Mouse (Mus musculus): ENCODE data around the gene Ltbr. TPM values are rescaled to one million over a fixed set of nuclear protein-coding genes. Genes with fewer than 3 reads are reported as not detected.

Gene Ltbr
- total RNA-seq, 1 experiment, result 14.3 TPM

DNA sequence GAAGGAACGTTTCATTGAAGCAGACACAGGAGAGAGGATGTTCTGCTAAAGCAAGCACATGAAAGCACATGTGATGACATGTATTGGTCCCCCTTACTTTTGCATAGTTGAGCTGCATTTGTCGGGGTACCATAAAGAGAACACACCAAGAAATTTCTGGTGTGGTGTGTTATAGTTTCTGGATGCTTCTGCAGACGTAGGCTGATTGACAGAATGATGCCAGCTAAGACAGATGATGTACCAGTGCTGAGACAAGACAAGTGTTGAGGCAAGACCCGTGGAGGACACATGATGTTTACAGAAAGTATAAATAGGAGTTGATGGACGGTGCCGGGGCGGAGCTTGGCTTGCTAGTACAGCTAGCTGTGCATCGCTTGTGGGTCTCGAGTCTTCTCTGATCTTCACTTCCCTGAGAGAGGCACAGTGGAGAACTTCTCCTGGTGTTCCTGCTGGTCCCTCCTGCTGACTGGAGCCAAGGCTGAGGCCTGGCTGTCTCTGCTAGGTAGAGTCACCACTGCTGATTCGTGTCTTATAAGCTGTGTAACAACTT is 53.6 kb downstream of the Ltbr start:
- H3K27ac ChIP-seq (ENCODE audit: insufficient read depth, low read depth, low read length, poor library complexity, severe bottlenecking), result no peak overlapping the region
- no peak overlapping the region for H3K4me3 ChIP-seq (ENCODE audit: insufficient read depth in 1 of 2, low read depth in 1 of 2, low read length in 2 of 2, poor library complexity in 1 of 2, severe bottlenecking in 1 of 2)
- H3K36me3 ChIP-seq (ENCODE audit: control insufficient read depth, insufficient read depth, low read length, poor library complexity, severe bottlenecking), result no peaks in the 10 kb centered on the region
- in situ Hi-C loops (cut with MboI; ENCODE audit: low sequenced_read_pairs in 2 of 2, unreplicated experiment in 2 of 2), result no loop called here
- H3K9me3 ChIP-seq (ENCODE audit: control insufficient read depth, insufficient read depth, low read depth, low read length), result no peaks in the 10 kb centered on the region
- H3K4me1 ChIP-seq (ENCODE audit: control insufficient read depth in 2 of 2, insufficient read depth in 2 of 2, low read length in 2 of 2, poor library complexity in 1 of 2), result peaks cover 3 to 8% of the 10 kb centered on the region in 2 experiments; a peak in 2 of 4 replicates
- H3K9ac ChIP-seq (ENCODE audit: insufficient read depth, low read depth, low read length, poor library complexity, severe bottlenecking), result no peak overlapping the region
- DNase-seq (ENCODE audit: low read depth, low spot score), result no peak
- TF ChIP-seq ZNF384 (IDR thresholded peaks at IDR 0.05; ENCODE audit: low read depth, low read length) (no peak), ZC3H11A (IDR thresholded peaks at IDR 0.05; ENCODE audit: borderline replicate concordance, low read depth, low read length) (no peak), HCFC1 (IDR thresholded peaks at IDR 0.05; ENCODE audit: borderline replicate concordance, insufficient read depth, low read length) (no peak), MAFK (IDR thresholded peaks at IDR 0.05; ENCODE audit: insufficient read depth, low read depth, low read length) (no peak), CHD2 (IDR thresholded peaks at IDR 0.05; ENCODE audit: low read depth, low read length) (no peak)

Other genes with a start within 250 kb of the Ltbr start
- gene Lpar5, start 246.0 kb downstream of the Ltbr start, total RNA-seq (2012; rRNA removed), result 5.0 and 9.3 TPM in 2 replicates
- gene Chd4, start 217.9 kb downstream of the Ltbr start, total RNA-seq (2012; rRNA removed), result 344 and 351 TPM in 2 replicates
- 159 and 174 TPM in 2 replicates for gene Nop2, start 182.0 kb downstream of the Ltbr start, total RNA-seq (2012; rRNA removed)
- 15.1 and 16.5 TPM in 2 replicates for gene Iffo1, start 168.6 kb downstream of the Ltbr start, total RNA-seq (2012; rRNA removed)
- gene Gapdh, start 147.4 kb downstream of the Ltbr start, total RNA-seq (2012; rRNA removed), result 2,407 and 2,462 TPM in 2 replicates
- gene Ncapd2, start 122.2 kb downstream of the Ltbr start, total RNA-seq (2012; rRNA removed), result 159 and 187 TPM in 2 replicates
- 155 and 184 TPM in 2 replicates for gene Mrpl51, start 122.1 kb downstream of the Ltbr start, total RNA-seq (2012; rRNA removed)
- gene Vamp1, start 98.3 kb downstream of the Ltbr start, total RNA-seq (2012; rRNA removed), result 3.5 and 4.6 TPM in 2 replicates
- 4.2 and 6.4 TPM in 2 replicates for gene Tapbpl, start 82.0 kb downstream of the Ltbr start, total RNA-seq (2012; rRNA removed)
- gene Cd27, start 76.9 kb downstream of the Ltbr start, total RNA-seq (2012; rRNA removed), result 0.22 TPM in 1 of 2 replicates, not detected in the other
- gene Tuba3a, start 27.8 kb downstream of the Ltbr start, total RNA-seq (2012; rRNA removed), result 53.3 and 84.8 TPM in 2 replicates
- 0.11 and 0.31 TPM in 2 replicates for gene Scnn1a, start 6.8 kb upstream of the Ltbr start, total RNA-seq (2012; rRNA removed)
- 6.1 and 7.7 TPM in 2 replicates for gene Tnfrsf1a, start 35.5 kb upstream of the Ltbr start, total RNA-seq (2012; rRNA removed)
- 1.1 and 1.5 TPM in 2 replicates for gene Plekhg6, start 66.9 kb upstream of the Ltbr start, total RNA-seq (2012; rRNA removed)
- 228 and 374 TPM in 2 replicates for gene Cd9, start 180.9 kb upstream of the Ltbr start, total RNA-seq (2012; rRNA removed)
- gene Vwf, start 232.9 kb upstream of the Ltbr start, total RNA-seq (2012; rRNA removed), result 3.0 and 6.8 TPM in 2 replicates

Measured in ES-E14 (cell line).